Mouse (Mus musculus): Measurements from ENCODE around the gene Tex13c2.
A peak's percentile ranks its signal among the peaks of the same experiment; 100 is the strongest.

Gene Tex13c2

DNA sequence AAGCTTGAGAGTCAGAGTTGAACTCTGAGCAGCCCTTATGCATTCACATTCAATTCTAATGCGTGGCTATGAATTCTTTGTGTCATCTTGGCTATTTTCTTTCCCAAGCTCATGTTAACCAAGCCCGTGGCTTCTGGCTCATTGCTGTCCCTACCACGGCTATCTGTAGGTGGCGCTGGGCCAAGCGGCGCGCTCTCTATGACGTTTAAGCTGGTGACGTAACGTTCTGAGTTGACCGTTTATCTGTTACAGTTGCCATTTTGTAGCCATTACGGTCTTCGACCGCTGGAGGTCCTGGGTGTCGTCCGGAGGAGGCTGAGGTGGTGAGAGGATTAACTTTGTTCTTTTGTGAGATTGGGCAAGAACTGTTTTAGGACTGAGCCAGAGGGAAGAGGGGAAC, at the start of gene Tex13c2:
TSS of gene Tex13c2 (plus strand) at position 246 of the 400 bp plus-strand sequence.
- no peak for DNase-seq

DNA sequence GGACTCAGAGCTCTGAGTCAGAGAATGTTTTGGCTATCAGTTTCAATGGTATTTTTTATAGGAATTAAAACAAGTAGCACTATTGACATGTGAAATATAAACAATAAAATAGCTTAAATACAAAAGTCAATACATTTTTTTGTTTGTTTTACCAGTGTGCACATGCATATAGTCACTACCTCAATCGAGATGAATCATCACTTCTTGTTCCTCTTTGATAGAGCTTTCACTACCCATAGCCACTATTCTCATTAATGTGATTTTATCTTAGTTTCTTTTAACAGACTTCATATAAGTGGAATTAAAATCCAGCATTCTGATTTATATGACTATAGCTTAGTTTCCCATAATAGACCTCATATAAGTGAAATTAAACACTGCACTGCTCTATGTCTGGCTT, 39.2 kb upstream of the Tex13c2 start:
- no peak for DNase-seq

DNA sequence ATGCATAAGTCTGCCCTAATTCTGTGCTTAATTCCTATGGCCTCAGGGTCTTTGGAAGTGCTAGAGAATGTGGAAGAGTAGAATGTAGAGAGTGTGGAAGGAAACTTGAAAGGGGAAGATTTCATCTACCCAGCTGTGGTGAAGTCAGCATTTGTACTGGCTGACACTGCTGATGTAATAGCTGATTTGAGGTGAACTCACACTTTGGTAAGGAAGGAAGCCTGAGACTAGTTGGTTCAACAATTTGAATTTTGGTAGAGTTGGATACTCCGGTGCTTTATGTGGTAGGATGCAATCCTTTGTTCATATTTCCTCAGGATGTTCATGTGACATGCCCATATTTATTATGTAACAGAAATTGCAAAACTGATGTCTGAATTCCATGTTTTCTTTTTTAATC, 36.5 kb upstream of the Tex13c2 start:
- no peak for DNase-seq

DNA sequence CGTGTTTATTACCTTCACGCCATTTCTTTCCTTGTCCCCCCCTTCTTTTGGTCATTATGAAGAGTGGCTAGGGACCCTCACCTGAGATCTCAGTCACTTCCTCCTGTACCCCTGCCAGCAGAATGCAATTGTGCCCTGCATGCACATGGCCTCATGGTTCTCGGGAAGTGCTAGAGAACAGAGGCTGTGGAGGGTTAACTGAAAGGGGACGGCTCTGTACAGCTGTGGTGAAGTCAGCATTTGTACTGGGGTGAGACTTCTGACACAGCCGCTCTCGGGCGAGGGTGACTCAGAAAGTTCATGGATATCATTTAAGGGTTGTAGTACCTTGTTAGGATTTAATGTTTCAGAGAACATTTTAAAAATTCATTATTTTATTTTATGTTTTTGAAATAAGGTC, 35.0 kb upstream of the Tex13c2 start:
- DNase-seq: no peak

DNA sequence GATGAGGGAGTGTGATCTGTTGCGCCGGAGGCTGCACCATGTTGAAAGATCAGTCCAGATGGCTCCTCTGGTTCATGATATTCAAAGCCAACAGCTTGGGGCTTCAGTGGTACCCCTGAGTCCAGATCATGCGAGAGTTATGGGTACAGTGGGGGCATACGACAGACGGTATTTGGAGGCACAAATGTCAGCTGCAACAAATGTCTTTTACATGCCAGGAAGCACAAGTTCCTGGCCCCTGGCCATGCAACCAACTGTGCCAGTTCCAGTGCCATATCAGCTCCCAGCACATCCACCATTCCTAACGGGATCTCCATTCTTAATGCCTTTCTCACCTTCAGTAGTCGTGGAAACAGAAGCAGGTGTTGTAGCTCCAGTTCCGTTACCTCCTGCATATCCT, 845 bp downstream of the Tex13c2 start:
- DNase-seq: no peak

DNA sequence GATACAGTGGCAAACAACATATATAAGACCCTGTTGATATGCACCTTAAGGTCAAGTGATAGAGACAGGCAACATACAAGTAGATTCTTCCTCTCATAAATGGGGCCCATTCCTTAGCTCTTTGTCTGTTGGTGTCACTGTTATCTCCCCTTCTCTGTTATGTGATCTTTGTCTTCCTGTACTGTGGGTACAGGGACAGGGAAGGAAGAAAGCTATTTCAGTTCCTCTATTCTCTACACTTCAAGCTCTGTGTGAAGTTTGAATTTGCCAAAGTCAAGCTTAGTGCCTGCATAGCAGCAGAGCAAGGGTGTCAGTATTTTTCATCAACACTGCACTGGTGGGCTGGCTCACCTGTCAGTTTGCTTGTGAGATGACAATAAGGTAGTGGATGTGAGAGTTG, 11.0 kb downstream of the Tex13c2 start:
- DNase-seq: no peak

DNA sequence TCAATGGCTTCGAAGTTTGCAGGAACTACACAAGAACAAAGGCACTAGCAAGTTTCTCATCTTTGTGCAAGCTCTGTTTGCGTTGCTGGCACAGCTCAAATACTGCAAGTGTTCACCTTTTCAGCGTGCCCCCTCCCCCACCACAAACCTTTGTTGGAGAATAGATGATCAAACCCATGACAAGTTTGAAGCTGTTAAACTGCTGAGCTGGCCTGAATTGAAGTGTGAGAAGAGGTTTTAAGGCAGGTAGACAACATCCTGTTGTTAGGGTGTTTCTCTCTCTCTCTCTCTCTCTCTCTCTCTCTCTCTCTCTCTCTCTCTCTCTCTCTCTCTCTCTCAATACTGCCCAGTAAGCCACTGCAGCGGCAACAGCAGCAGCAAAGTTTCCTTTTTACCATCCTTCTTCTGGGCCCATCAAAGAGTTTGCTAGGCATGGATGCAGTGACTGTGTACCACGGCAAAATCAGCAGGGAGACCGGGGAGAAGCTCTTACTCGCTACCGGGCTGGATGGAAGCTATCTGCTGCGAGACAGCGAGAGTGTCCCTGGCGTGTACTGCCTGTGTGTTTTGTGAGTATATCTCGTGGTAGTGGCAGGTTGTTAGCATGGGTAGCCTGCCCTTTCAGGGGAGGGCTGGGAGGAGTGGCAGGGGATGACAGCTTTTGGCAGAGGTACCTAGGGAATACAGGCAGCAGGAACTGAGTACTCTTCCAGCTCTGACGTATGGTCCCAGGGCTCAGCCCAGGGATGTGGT, 13.0 kb downstream of the Tex13c2 start, which contains the start of gene Sh2d1a:
TSS of gene Sh2d1a (plus strand) at position 163 of the 753 bp plus-strand sequence.
- peak in 1 of 2 experiments; percentile 5 for DNase-seq

DNA sequence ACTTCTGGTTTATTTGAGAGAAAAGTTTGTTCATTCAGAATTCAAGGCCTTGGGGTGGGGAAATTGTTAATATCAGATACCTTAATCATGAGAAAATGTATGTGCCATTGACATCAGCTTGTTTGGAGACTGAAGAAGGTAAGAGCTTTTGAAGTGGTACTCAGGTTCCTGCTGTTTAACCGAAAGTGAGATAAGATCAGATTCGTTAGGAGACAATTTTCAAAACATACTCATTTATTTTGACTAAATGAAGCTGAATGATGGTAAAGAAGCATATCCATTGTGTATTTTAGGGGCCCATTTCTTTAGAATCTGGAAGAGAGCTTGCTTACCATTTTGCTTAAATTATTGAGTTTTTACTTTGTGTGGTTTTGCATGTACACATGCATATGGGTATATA, 21.6 kb downstream of the Tex13c2 start:
- no peak for DNase-seq

DNA sequence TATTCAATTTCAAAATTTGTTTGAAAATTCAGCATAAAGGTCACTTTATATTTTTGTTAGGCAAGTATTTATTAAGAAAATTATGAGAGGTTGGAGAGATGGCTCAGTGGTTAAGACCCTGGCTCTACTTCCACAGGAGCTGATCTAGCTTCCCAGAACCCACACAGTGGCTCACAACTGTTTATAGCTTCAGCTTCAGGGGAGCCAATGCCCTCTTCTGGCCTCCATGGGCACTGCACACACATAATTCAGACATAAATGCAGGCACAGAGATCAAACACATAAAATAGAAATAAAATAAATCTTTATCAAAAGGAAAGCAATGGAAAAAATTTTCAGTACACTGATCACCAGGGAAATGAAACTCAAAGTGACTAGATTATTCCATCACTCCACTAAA, 23.1 kb downstream of the Tex13c2 start:
- DNase-seq: no peak

DNA sequence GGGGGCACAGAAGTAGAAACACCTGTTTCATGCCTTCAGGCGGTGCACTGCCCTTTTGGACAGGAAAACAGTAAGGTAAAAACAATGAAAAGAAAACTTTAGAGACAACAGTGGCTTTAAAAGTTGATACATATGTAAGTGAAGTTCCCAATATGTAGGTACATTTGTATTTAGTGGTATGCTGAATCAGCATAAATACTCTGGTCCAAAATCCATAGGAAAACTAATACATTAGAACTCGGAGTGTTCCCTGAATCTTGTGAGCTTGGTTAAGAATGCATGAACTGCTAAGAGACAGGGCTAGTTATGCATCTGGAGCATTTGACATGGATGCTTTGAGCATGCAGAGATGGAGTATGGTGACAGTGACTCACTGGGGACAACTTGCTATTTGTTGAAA, 33.4 kb downstream of the Tex13c2 start:
- no peak for DNase-seq

DNA sequence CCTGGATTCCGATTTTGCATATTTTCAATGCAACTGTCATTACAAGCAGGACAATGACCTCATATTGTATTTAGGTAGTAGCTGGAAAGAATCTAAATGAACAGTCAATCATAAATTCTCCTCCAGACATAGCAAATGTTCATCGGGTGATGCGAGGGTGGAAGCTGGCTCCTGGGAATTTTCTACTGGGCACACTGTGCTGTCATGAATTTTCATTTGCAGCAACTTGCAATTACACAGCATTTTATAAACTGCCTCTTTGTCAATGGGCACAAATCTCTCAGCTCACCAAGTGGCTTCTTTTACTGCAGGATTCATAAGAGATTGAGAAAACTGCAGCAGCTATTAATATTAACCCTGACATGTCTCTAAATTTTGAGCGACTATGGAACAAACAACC, 41.2 kb downstream of the Tex13c2 start:
- no peak for DNase-seq

DNA sequence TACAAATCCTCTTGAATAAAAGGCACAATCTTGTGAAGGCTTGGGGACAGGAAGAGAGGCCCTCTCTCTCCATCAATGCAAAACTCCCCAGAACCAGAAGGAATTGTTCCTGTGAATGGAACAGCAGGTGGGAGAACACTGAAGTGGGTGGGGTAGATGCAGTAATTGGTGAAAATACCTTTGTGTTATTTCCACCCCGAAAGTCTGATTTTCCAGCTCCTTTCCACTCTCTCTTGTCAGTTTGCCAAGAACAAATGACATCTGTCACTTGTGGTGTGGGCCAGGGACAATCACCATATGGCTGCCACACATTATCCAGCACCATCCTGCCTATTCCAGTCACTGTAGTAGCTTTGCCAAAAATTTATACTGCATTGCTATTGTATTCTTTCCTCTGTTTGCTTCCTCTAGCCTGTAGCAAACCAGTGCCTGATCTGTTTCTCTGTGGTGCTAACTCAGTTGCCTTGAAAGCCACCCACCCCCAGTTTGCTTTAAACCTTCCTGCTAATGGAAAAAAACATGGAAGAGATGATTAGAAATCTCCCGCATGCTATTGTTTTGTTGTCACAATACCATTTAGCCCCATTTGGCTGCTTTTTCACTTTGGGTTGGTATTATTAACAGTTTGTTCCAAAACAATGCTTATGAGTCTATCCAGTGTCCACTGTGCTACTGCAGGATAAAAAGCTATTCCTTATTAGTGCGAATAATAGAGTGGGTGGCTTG, 50.7 kb downstream of the Tex13c2 start:
- no peak for DNase-seq

DNA sequence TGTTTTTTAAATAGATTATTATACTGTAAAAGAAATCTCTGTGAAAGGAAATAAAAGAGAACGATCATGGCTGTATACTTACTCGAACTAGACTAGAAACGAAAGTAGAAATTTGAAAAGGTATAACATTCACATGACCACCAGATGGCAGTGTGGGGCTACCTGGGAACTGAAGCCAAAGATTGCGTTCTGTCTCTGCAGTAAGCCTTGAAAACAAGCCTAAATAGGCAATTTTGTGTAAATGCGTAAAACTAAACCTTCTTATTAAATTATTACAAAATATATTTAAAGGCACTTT, 51.2 kb downstream of the Tex13c2 start:
- DNase-seq: peak in 1 of 2 experiments; percentile 52
